Mouse (Mus musculus): ENCODE measurements at regions not wholly inside any gene's neighbourhood (a gene's known extent, or its start where the extent isn't known, plus 50 kb on each side); places are given as distances from the start of the nearest gene placed in this dataset.

- TF ChIP-seq CTCF (IDR thresholded peaks at IDR 0.05; ENCODE audit: low read depth) (peak; percentile 91), EP300 (IDR thresholded peaks at IDR 0.05; ENCODE audit: low read depth) (no peak)
Measured at GRCm38 (mm10) chr6:33126574-33126973, 66.5 kb upstream of the Chchd3 start.

Data from heart, postnatal 0 days (tissue).